Mouse (Mus musculus): ENCODE data around the gene Trim69. TPM values are rescaled to one million over a fixed set of nuclear protein-coding genes. Genes with fewer than 3 reads are reported as not detected.
"Not testable (repeated sequence)": the region's sequence is repeated elsewhere in the genome, so short reads cannot be mapped to it uniquely, and the experiment has no call there.

Trim69 gene
- polyA plus RNA-seq, 1 experiment from 2014 or later, result not detected

GRCm38 (mm10) chr2:122180051-122180822, 19.7 kb downstream of the Trim69 start:
- H3K4me1 ChIP-seq, result no peaks in the 10 kb centered on the region
- H3K4me2 ChIP-seq, result no peak overlapping the region
- ATAC-seq (ENCODE audit: low FRiP score), result no peak
- H3K27ac ChIP-seq (replicated peaks), result no peak overlapping the region
- no peaks in the 10 kb centered on the region for H3K36me3 ChIP-seq
- no peak overlapping the region for H3K9ac ChIP-seq (replicated peaks)
- H3K27me3 ChIP-seq (replicated peaks), result no peaks in the 10 kb centered on the region
- no peak overlapping the region for H3K4me3 ChIP-seq (replicated peaks)
- no peaks in the 10 kb centered on the region for H3K9me3 ChIP-seq (replicated peaks)
- WGBS, result 69% methylated on average over 8 of the region's 8 CpGs

GRCm38 (mm10) chr2:122185086-122185485, 24.6 kb downstream of the Trim69 start:
- Histone ChIP-seq H3K9me3 (replicated peaks) (no peaks in the 10 kb centered on the region), H3K9ac (replicated peaks) (no peak overlapping the region), H3K36me3 (no peaks in the 10 kb centered on the region), H3K4me2 (no peak overlapping the region), H3K4me1 (no peaks in the 10 kb centered on the region), H3K4me3 (replicated peaks) (no peak overlapping the region), H3K27ac (replicated peaks) (no peak overlapping the region), H3K27me3 (replicated peaks) (no peaks in the 10 kb centered on the region)
- ATAC-seq (ENCODE audit: low FRiP score), result no peak
- 88% methylated on average over 4 of the region's 4 CpGs for WGBS

GRCm38 (mm10) chr2:122186106-122186505, 25.6 kb downstream of the Trim69 start, which contains the start of the genes Patl2 and Terb2:
TSS of gene Patl2 (minus strand) at chr2:122186189.
TSS of gene Terb2 (plus strand) at chr2:122186272.
- Histone ChIP-seq H3K27ac (replicated peaks) (no peak within 1 kb of the TSS), H3K27me3 (replicated peaks) (no peaks in the 10 kb centered on the region), H3K4me3 (replicated peaks) (no peak within 1 kb of the TSS), H3K9me3 (replicated peaks) (no peaks in the 10 kb centered on the region), H3K4me1 (no peaks in the 10 kb centered on the region), H3K4me2 (no peak within 1 kb of the TSS), H3K9ac (replicated peaks) (no peak within 1 kb of the TSS), H3K36me3 (no peaks in the 10 kb centered on the region)
- ATAC-seq (ENCODE audit: low FRiP score), result no peak
- 84% methylated on average over 17 of the region's 17 CpGs for WGBS

GRCm38 (mm10) chr2:122186751-122187150, 26.3 kb downstream of the Trim69 start:
- H3K9me3 ChIP-seq (replicated peaks), result no peaks in the 10 kb centered on the region
- H3K4me3 ChIP-seq (replicated peaks), result no peak overlapping the region
- no peaks in the 10 kb centered on the region for H3K36me3 ChIP-seq
- no peak overlapping the region for H3K27ac ChIP-seq (replicated peaks)
- no peaks in the 10 kb centered on the region for H3K4me1 ChIP-seq
- ATAC-seq (ENCODE audit: low FRiP score), result no peak
- H3K4me2 ChIP-seq, result no peak overlapping the region
- H3K9ac ChIP-seq (replicated peaks), result no peak overlapping the region
- no peaks in the 10 kb centered on the region for H3K27me3 ChIP-seq (replicated peaks)
- WGBS, result 94% methylated on average over 3 of the region's 3 CpGs

GRCm38 (mm10) chr2:122191849-122192248, 31.3 kb downstream of the Trim69 start:
- Histone ChIP-seq H3K4me1 (no peaks in the 10 kb centered on the region), H3K27me3 (replicated peaks) (no peaks in the 10 kb centered on the region), H3K36me3 (no peaks in the 10 kb centered on the region), H3K27ac (replicated peaks) (no peak overlapping the region), H3K4me3 (replicated peaks) (no peak overlapping the region), H3K9me3 (replicated peaks) (no peaks in the 10 kb centered on the region), H3K4me2 (no peak overlapping the region), H3K9ac (replicated peaks) (no peak overlapping the region)
- no peak for ATAC-seq (ENCODE audit: low FRiP score)
- 84% methylated on average over 3 of the region's 3 CpGs for WGBS

- no peak overlapping the region for H3K27ac ChIP-seq (replicated peaks)
- no peak overlapping the region for H3K4me2 ChIP-seq
- peak; percentile 85 for ATAC-seq (ENCODE audit: low FRiP score)
- H3K27me3 ChIP-seq (replicated peaks), result no peaks in the 10 kb centered on the region
- no peak overlapping the region for H3K9ac ChIP-seq (replicated peaks)
- no peak overlapping the region for H3K4me3 ChIP-seq (replicated peaks)
- no peaks in the 10 kb centered on the region for H3K4me1 ChIP-seq
- no peaks in the 10 kb centered on the region for H3K36me3 ChIP-seq
- WGBS, result 57% methylated on average over 1 of the region's 1 CpGs
- no peaks in the 10 kb centered on the region for H3K9me3 ChIP-seq (replicated peaks)
These were observed 34.0 kb downstream of the Trim69 start for GRCm38 (mm10) chr2:122194509-122194929.

DNA sequence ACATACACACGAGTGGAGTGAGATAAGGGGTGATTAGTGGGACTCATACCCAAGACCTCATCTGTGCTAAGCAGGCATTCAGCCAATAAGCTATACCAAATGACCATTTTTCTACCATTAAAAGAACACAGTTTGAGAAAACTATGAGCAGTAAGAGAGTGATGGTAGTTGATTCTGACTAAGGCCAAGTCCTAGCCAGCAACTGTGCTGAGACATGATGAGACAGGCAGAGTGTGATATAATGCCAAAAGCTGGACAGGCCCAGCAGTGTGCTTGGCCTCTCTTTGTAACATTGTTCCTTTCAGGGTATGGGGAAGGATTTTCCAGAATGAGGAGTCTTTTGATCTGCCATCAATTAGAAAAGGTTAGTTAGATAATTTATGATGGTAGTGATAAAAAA, 41.0 kb downstream of the Trim69 start:
- 82% methylated on average over 1 of the region's 1 CpGs for WGBS
- ATAC-seq (ENCODE audit: low FRiP score), result no peak
- no peak overlapping the region for H3K9ac ChIP-seq (replicated peaks)
- no peaks in the 10 kb centered on the region for H3K36me3 ChIP-seq
- no peaks in the 10 kb centered on the region for H3K4me1 ChIP-seq
- no peaks in the 10 kb centered on the region for H3K9me3 ChIP-seq (replicated peaks)
- H3K27me3 ChIP-seq (replicated peaks), result no peaks in the 10 kb centered on the region
- no peak overlapping the region for H3K4me3 ChIP-seq (replicated peaks)
- H3K27ac ChIP-seq (replicated peaks), result no peak overlapping the region
- H3K4me2 ChIP-seq, result no peak overlapping the region

GRCm38 (mm10) chr2:122206440-122207107, 46.1 kb downstream of the Trim69 start:
- Histone ChIP-seq H3K9me3 (replicated peaks) (no peaks in the 10 kb centered on the region), H3K27ac (replicated peaks) (no peak overlapping the region), H3K9ac (replicated peaks) (no peak overlapping the region), H3K27me3 (replicated peaks) (no peaks in the 10 kb centered on the region), H3K4me1 (no peaks in the 10 kb centered on the region), H3K36me3 (no peaks in the 10 kb centered on the region), H3K4me2 (no peak overlapping the region), H3K4me3 (replicated peaks) (no peak overlapping the region)
- WGBS, result 74% methylated on average over 2 of the region's 2 CpGs
- ATAC-seq (ENCODE audit: low FRiP score), result no peak

DNA sequence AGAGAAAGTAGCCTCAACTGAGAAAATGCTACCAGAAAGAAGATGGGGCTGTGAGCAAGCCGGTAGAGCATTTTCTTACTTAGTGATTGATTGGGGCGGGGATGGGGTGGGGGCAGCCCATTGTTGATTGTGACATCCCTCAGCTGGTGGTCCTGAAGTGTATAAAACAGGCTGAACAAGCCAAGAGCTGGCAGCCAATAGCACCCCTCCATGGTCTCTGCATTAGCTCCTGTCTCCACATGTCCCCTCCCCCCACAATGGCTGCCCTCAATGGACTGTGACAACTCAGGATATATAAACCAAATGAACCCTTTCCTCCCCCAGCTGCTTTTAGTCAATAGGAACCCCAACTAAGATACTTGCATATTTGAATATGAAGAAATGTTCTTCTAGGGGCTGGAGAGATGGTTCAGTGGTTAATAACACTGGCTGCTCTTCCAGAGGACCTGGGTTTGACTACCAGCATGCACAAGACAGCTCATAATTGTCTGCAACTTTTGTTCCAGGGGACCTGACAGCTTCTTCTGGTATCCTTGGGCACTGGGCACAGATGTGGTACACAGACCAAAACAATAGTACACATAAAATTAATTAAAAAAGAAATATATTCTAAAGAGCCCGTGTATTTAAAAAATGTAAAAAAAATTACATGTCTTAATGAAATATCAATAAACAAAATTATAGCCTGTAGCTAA, 50.2 kb downstream of the Trim69 start:
- H3K4me2 ChIP-seq, result no peak overlapping the region
- 40% methylated on average over 3 of the region's 3 CpGs for WGBS
- H3K27ac ChIP-seq (replicated peaks), result no peak overlapping the region
- no peaks in the 10 kb centered on the region for H3K36me3 ChIP-seq
- no peak for ATAC-seq (ENCODE audit: low FRiP score)
- no peak overlapping the region for H3K9ac ChIP-seq (replicated peaks)
- no peaks in the 10 kb centered on the region for H3K27me3 ChIP-seq (replicated peaks)
- H3K4me1 ChIP-seq, result no peaks in the 10 kb centered on the region
- no peaks in the 10 kb centered on the region for H3K9me3 ChIP-seq (replicated peaks)
- no peak overlapping the region for H3K4me3 ChIP-seq (replicated peaks)

DNA sequence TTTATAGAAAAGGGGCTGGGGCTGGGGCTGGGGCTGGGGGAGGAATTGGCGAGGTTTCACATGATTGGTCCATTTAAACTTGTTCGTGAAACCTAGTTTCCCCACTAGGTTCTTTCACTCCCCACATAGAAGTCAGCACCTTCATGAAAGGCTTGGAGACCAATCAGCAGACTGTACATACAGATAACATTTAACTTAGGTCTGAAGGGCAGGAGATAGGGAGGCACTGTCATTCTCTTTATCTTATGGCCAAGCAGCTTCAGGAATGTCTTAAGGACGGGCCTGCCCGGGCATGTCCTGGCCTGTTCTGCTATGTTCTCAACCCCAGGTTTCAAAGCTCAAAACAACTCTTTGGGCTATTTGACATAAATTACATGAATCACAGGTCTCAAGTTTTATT, 56.6 kb downstream of the Trim69 start:
- not testable (repeated sequence) for H3K4me2 ChIP-seq; H3K4me3 ChIP-seq (replicated peaks); H3K9me3 ChIP-seq (replicated peaks); ATAC-seq (ENCODE audit: low FRiP score); H3K9ac ChIP-seq (replicated peaks); H3K36me3 ChIP-seq; H3K4me1 ChIP-seq; H3K27me3 ChIP-seq (replicated peaks); H3K27ac ChIP-seq (replicated peaks)
- WGBS, result 97% methylated on average over 4 of the region's 4 CpGs

DNA sequence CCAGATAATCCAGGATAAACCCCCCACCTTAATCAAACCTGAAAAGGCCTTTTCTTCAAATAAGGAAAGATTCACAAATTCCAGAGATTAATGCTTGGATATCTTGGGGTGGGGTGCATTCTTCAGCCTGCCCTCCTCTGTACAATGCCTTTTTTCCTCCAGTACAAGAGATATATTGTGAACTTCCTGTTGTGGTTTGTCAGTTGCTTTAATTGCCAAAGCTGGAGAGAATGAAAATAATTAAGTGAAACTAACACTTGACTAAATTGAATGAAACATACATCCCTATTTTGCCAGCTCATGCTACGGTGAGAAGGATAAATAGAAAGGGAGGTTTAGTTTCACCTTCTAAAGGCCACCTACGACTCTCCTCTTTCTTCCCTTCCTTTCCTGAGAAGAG, 57.7 kb downstream of the Trim69 start:
- WGBS, result 77% methylated on average over 2 of the region's 2 CpGs
- Histone ChIP-seq H3K36me3 (no peaks in the 10 kb centered on the region), H3K9me3 (replicated peaks) (no peaks in the 10 kb centered on the region), H3K4me3 (replicated peaks) (no peak overlapping the region), H3K4me1 (no peaks in the 10 kb centered on the region), H3K4me2 (no peak overlapping the region), H3K27me3 (replicated peaks) (no peaks in the 10 kb centered on the region), H3K9ac (replicated peaks) (no peak overlapping the region), H3K27ac (replicated peaks) (no peak overlapping the region)
- no peak for ATAC-seq (ENCODE audit: low FRiP score)

DNA sequence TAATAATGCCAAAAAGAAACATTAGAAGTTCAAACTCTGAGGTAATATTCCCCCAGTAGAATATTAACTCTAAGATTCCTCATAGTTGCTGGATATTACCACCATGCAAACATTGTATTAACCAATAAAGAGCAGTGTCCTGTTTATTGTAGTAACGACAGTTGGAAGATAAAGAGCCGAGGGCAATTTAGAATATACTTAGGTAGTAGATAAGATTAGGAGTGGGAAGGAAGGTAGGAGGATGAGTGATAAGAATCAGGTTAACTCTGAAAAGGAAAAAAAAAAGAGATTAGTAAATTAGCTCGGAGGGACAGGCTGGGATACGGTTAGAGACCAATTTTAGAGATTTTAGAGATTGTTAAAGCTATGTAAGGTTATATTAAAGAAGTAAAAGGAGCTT, 60.9 kb downstream of the Trim69 start:
- Histone ChIP-seq H3K4me1 (no peaks in the 10 kb centered on the region), H3K9me3 (replicated peaks) (no peaks in the 10 kb centered on the region), H3K4me2 (no peak overlapping the region), H3K27ac (replicated peaks) (no peak overlapping the region), H3K36me3 (no peaks in the 10 kb centered on the region), H3K9ac (replicated peaks) (no peak overlapping the region), H3K27me3 (replicated peaks) (no peaks in the 10 kb centered on the region), H3K4me3 (replicated peaks) (no peak overlapping the region)
- WGBS, result 79% methylated on average over 4 of the region's 4 CpGs
- ATAC-seq (ENCODE audit: low FRiP score), result no peak

All from neural tube, embryonic 15.5 days (tissue).